Mouse (Mus musculus) midbrain, embryonic 11.5 days (tissue): ENCODE data around the gene Gtse1. TPM values are rescaled to one million over a fixed set of nuclear protein-coding genes. Genes with fewer than 3 reads are reported as not detected.
A peak's percentile ranks its signal among the peaks of the same experiment; 100 is the strongest.

Experiments
- ATAC-seq: fragments of 200-750 bp; cut with Nextera tagmentation; 2 replicates; pipeline ENCODE4 v1.8.0; 2017; ENCODE audit warnings: moderate TSS enrichment, moderate library complexity; ENCODE audit not compliant: low FRiP score
- DNase-seq: peaks from one replicate; pipeline ENCODE4 v3.0.0; 2015; ENCODE audit warnings: low spot score; ENCODE audit errors: missing footprints
- H3K27ac ChIP-seq: fragments of 300-500 bp; sonication (generic); 2 replicates; pipeline ENCODE4 v1.5.1; 2014; ENCODE audit warnings: low read depth, low read length
- H3K27me3 ChIP-seq: fragments of 300-500 bp; sonication (generic); 2 replicates; pipeline ENCODE4 v1.6.1; 2014; ENCODE audit warnings: mild to moderate bottlenecking, low read length, moderate library complexity, mixed read lengths; ENCODE audit not compliant: control insufficient read depth, insufficient read depth
- H3K36me3 ChIP-seq: fragments of 300-500 bp; sonication (generic); 2 replicates; pipeline ENCODE4 v1.6.1; 2014; ENCODE audit warnings: mild to moderate bottlenecking, low read length, moderate library complexity, mixed read lengths; ENCODE audit not compliant: control insufficient read depth, insufficient read depth
- H3K4me1 ChIP-seq: fragments of 300-500 bp; sonication (generic); 2 replicates; pipeline ENCODE4 v1.6.1; 2014; ENCODE audit warnings: low read length; ENCODE audit not compliant: control insufficient read depth, insufficient read depth
- H3K4me2 ChIP-seq: fragments of 300-500 bp; sonication (generic); 2 replicates; pipeline ENCODE4 v1.6.1; 2014; ENCODE audit warnings: mild to moderate bottlenecking, moderate library complexity
- H3K4me3 ChIP-seq: fragments of 300-500 bp; sonication (generic); 2 replicates; pipeline ENCODE4 v1.5.1; 2014; ENCODE audit warnings: low read depth, low read length
- H3K9ac ChIP-seq: fragments of 300-500 bp; sonication (generic); 2 replicates; pipeline ENCODE4 v1.6.1; 2014; ENCODE audit warnings: low read length
- H3K9me3 ChIP-seq: fragments of 300-500 bp; sonication (generic); 2 replicates; pipeline ENCODE4 v1.6.1; 2016; ENCODE audit warnings: low read length; ENCODE audit not compliant: control insufficient read depth
- WGBS: fragments of 180-500 bp; shearing (Covaris S2); extraction: QIAGEN DNeasy Blood & Tissue Kit; methylation state at CpG from one replicate; pipeline ENCODE4 v1.1.7; 2014; 5-methylcytosine and 5-hydroxymethylcytosine counted together
- polyA plus RNA-seq: library from polyadenylated mRNA; unstranded; fragments of >200 nt; fragmentation: Nextera tagmentation; extraction: Ambion mirVana; gene quantifications from 2 replicates; pipeline ENCODE4 v1.2.1, GENCODE M21; 2014

Gene Gtse1
- polyA plus RNA-seq, 1 experiment from 2014 or later, result 43.7 TPM

DNA sequence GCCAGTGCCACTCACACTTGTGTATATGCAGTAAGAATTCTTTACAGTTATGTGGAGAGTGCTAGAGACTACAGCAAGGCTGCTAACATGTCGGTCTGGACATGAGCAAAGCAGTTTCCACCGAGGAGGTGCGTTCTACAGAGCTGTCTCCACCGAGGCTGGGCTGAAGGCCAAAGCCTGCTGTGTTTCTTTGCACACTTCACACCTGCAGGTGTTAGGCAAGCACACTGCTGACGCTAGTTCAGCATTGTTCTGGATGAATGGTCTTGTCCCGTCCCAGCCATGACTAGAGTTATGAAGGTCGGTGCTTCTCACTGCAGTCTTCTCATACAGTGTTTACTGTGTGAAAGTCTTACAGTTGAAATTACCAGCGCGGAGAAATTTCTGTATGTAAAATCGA is 32.4 kb downstream of the Gtse1 start:
- no peaks in the 10 kb centered on the region for H3K4me1 ChIP-seq
- ATAC-seq (no peak), DNase-seq (no peak)
- no peak overlapping the region for H3K4me3 ChIP-seq
- WGBS, result 90% methylated on average over 10 of the region's 10 CpGs
- peaks cover 17% of the 10 kb centered on the region for H3K36me3 ChIP-seq
- no peak overlapping the region for H3K9ac ChIP-seq
- H3K9me3 ChIP-seq, result no peaks in the 10 kb centered on the region
- H3K27ac ChIP-seq, result no peak overlapping the region
- H3K4me2 ChIP-seq, result no peak overlapping the region
- H3K27me3 ChIP-seq, result no peaks in the 10 kb centered on the region

GRCm38 (mm10) chr15:85892498-85893118 is 33.1 kb downstream of the Gtse1 start:
- WGBS, result 80% methylated on average over 13 of the region's 13 CpGs
- no peak overlapping the region for H3K27ac ChIP-seq
- peaks cover 22% of the 10 kb centered on the region for H3K36me3 ChIP-seq
- no peak overlapping the region for H3K9ac ChIP-seq
- no peak for ATAC-seq
- no peaks in the 10 kb centered on the region for H3K9me3 ChIP-seq
- H3K4me2 ChIP-seq, result no peak overlapping the region
- no peaks in the 10 kb centered on the region for H3K4me1 ChIP-seq
- DNase-seq, result no peak
- no peak overlapping the region for H3K4me3 ChIP-seq
- H3K27me3 ChIP-seq, result no peaks in the 10 kb centered on the region

- ATAC-seq, result no peak
- no peaks in the 10 kb centered on the region for H3K9me3 ChIP-seq
- DNase-seq, result no peak
- no peaks in the 10 kb centered on the region for H3K4me1 ChIP-seq
- 93% methylated on average over 7 of the region's 7 CpGs for WGBS
- no peaks in the 10 kb centered on the region for H3K27me3 ChIP-seq
- peaks cover 22% of the 10 kb centered on the region for H3K36me3 ChIP-seq
- H3K4me2 ChIP-seq, result no peak overlapping the region
- no peak overlapping the region for H3K9ac ChIP-seq
- H3K4me3 ChIP-seq, result no peak overlapping the region
- no peak overlapping the region for H3K27ac ChIP-seq
Measured at GRCm38 (mm10) chr15:85893871-85894270, 34.3 kb downstream of the Gtse1 start.

- 12% methylated on average over 8 of the region's 8 CpGs for WGBS
- no peak overlapping the region for H3K4me3 ChIP-seq
- no peaks in the 10 kb centered on the region for H3K4me1 ChIP-seq
- H3K4me2 ChIP-seq, result no peak overlapping the region
- H3K36me3 ChIP-seq, result peaks cover 19% of the 10 kb centered on the region
- H3K9me3 ChIP-seq, result no peaks in the 10 kb centered on the region
- H3K27ac ChIP-seq, result no peak overlapping the region
- no peak overlapping the region for H3K9ac ChIP-seq
- ATAC-seq, result peak; percentile 65
- no peaks in the 10 kb centered on the region for H3K27me3 ChIP-seq
- DNase-seq, result peak; percentile 99
Measured at GRCm38 (mm10) chr15:85896284-85896683, 36.7 kb downstream of the Gtse1 start.

GRCm38 (mm10) chr15:85897113-85897512 is 37.6 kb downstream of the Gtse1 start:
- Histone ChIP-seq H3K9me3 (no peaks in the 10 kb centered on the region), H3K4me2 (no peak overlapping the region), H3K4me1 (no peaks in the 10 kb centered on the region), H3K9ac (no peak overlapping the region), H3K27ac (no peak overlapping the region), H3K36me3 (peaks cover 19% of the 10 kb centered on the region), H3K27me3 (no peaks in the 10 kb centered on the region), H3K4me3 (no peak overlapping the region)
- DNase-seq (no peak), ATAC-seq (no peak)
- WGBS, result 88% methylated on average over 10 of the region's 10 CpGs

DNA sequence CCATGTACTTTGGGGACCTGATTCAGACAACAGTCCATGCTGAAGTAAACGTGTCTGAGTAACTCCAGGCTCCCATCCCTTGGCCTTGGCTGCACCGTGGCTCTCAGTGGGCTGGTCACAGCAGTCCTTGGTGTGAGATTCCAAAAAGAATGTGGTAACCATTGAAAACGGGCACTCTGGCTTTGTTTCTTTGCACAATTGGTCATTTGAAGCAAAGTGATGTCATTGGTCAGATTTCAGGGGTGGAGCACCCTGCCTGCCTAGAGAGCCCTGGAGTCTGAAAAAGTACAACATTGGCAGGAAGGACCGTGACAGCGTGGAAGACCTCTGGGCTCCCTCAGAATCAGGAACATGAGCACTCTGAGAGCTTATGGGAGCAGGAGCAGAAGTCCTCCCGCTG is 39.9 kb downstream of the Gtse1 start:
- 69% methylated on average over 6 of the region's 6 CpGs for WGBS
- H3K9me3 ChIP-seq, result no peaks in the 10 kb centered on the region
- no peaks in the 10 kb centered on the region for H3K4me1 ChIP-seq
- no peak for DNase-seq
- no peaks in the 10 kb centered on the region for H3K27me3 ChIP-seq
- peaks cover 9% of the 10 kb centered on the region; the same call in 1 of the 2 replicates for H3K36me3 ChIP-seq
- no peak overlapping the region for H3K4me2 ChIP-seq
- no peak overlapping the region for H3K27ac ChIP-seq
- no peak overlapping the region for H3K9ac ChIP-seq
- H3K4me3 ChIP-seq, result no peak overlapping the region
- ATAC-seq, result no peak

DNA sequence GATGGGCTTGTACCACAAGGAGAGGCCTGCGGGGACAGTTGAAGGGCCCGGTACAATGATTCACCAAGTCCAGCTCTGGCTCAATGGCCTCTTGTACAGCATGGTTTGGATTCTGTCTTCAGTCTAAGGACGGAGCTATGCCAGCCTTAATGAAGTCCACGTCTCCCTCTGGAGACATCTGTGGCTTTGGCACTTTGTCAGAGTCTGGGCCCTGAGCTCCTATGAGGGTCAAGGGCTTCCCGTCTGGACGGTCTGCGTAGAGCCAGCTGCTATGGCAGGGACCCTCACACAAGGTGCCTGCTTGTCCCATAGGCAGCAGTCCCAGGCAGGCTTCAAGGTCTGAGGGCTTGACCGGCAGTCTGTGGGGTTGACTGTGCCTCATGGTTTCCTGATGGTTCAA is 40.8 kb downstream of the Gtse1 start:
- Histone ChIP-seq H3K9ac (no peak overlapping the region), H3K4me2 (no peak overlapping the region), H3K27ac (no peak overlapping the region), H3K4me1 (no peaks in the 10 kb centered on the region), H3K36me3 (peaks cover 7% of the 10 kb centered on the region; the same call in 1 of the 2 replicates), H3K4me3 (no peak overlapping the region), H3K9me3 (no peaks in the 10 kb centered on the region), H3K27me3 (no peaks in the 10 kb centered on the region)
- DNase-seq (no peak), ATAC-seq (no peak)
- 95% methylated on average over 8 of the region's 8 CpGs for WGBS

DNA sequence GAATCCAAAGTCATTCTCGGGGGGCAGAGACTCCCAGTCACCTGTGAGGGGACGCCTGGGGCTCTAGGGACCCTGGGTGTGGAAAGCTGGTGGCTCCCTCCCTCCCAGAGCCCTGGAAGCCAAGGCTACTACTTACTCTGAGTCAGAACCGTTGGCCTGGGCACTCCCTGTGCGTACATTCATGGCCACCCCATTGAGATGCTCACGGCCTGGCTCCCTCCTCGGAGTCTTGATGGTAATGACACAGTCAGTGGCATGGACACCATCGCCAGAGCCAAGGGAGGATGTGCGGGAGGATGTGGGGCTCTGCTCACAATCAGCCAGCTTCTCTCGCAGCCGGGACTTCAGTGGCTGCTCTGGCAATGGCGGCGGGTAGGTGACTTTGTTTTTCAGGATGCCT is 41.3 kb downstream of the Gtse1 start:
- no peak overlapping the region for H3K4me2 ChIP-seq
- WGBS, result 85% methylated on average over 12 of the region's 12 CpGs
- no peaks in the 10 kb centered on the region for H3K4me1 ChIP-seq
- H3K4me3 ChIP-seq, result no peak overlapping the region
- no peak overlapping the region for H3K27ac ChIP-seq
- DNase-seq, result no peak
- H3K9me3 ChIP-seq, result no peaks in the 10 kb centered on the region
- H3K36me3 ChIP-seq, result peaks cover 7% of the 10 kb centered on the region; the same call in 1 of the 2 replicates
- H3K27me3 ChIP-seq, result no peaks in the 10 kb centered on the region
- no peak overlapping the region for H3K9ac ChIP-seq
- ATAC-seq, result no peak

GRCm38 (mm10) chr15:85902505-85902904 is 43.0 kb downstream of the Gtse1 start:
- no peak for DNase-seq
- H3K9me3 ChIP-seq, result no peaks in the 10 kb centered on the region
- H3K9ac ChIP-seq, result no peak overlapping the region
- H3K27me3 ChIP-seq, result no peaks in the 10 kb centered on the region
- no peak for ATAC-seq
- H3K36me3 ChIP-seq, result peaks cover 2% of the 10 kb centered on the region; the same call in 1 of the 2 replicates
- H3K27ac ChIP-seq, result no peak overlapping the region
- H3K4me1 ChIP-seq, result no peaks in the 10 kb centered on the region
- H3K4me2 ChIP-seq, result no peak overlapping the region
- WGBS, result 85% methylated on average over 10 of the region's 10 CpGs
- no peak overlapping the region for H3K4me3 ChIP-seq
